In the genomic region with DNA sequence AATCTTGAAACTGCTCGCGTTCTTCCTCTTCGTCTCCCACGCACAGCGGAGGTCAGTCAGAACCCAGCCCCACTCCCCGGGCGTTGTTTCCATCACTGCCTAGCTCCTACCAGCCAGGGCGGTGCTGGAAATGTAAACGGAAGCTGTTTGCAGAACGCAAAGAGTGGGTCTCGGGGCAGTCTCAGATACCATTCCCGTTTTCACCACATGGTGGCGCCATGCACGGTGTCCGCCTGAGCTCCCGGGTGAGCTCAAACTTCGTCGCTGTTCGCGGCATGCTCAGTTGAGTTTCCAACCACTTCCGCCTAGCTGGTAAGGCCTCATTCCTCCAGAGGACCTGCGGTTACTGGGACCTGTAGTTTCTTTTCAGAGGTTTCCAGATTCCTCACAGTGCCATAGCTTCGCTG, we compare ENCODE assay signal across 7 mouse cellular contexts. TPM values are rescaled to one million over a fixed set of nuclear protein-coding genes. Genes with fewer than 3 reads are reported as not detected.
DNase-seq lines count a peak whose midpoint lies in the region; ATAC-seq and TF ChIP-seq lines count a peak whose summit lies in the region.

No protein-coding gene starts in this region.

- no peaks in the 10 kb centered on the region for H3K9me3 ChIP-seq in intestine, embryonic 14.5 days (ENCODE audit: control insufficient read depth, low read length)
- H3K9me3 ChIP-seq in limb, embryonic 10.5 days (replicated peaks) = no peaks in the 10 kb centered on the region
- H3K9me3 ChIP-seq in midbrain, embryonic 12.5 days = no peaks in the 10 kb centered on the region

- peak; percentile 70 for TF ChIP-seq CTCF in cortical plate, adult 2 months (IDR thresholded peaks at IDR 0.05; ENCODE audit: extremely low read depth, insufficient read depth, low read length)

- no peak overlapping the region for H3K27ac ChIP-seq in cortical plate, adult 2 months (ENCODE audit: insufficient read depth, low read length)
- H3K27ac ChIP-seq in intestine, embryonic 14.5 days (ENCODE audit: low read depth) = no peak overlapping the region
- no peak overlapping the region for H3K27ac ChIP-seq in limb, embryonic 10.5 days
- H3K27ac ChIP-seq in midbrain, embryonic 12.5 days (replicated peaks) = no peak overlapping the region

- H3K4me2 ChIP-seq in intestine, embryonic 14.5 days (ENCODE audit: low read length) = peak overlapping the region; percentile 29; the same call in 1 of the 2 replicates
- peak overlapping the region; percentile 44 for H3K4me2 ChIP-seq in midbrain, embryonic 12.5 days (replicated peaks)

- no peaks in the 10 kb centered on the region for H3K36me3 ChIP-seq in intestine, embryonic 14.5 days (ENCODE audit: control insufficient read depth, insufficient read depth, low read length)
- no peaks in the 10 kb centered on the region for H3K36me3 ChIP-seq in limb, embryonic 10.5 days
- no peaks in the 10 kb centered on the region for H3K36me3 ChIP-seq in midbrain, embryonic 12.5 days

- H3K9ac ChIP-seq in intestine, embryonic 14.5 days (ENCODE audit: low read length) = no peak overlapping the region
- no peak overlapping the region for H3K9ac ChIP-seq in midbrain, embryonic 12.5 days (replicated peaks)

- H3K27me3 ChIP-seq in intestine, embryonic 14.5 days (replicated peaks; ENCODE audit: control insufficient read depth, insufficient read depth, low read length) = peaks cover 70% of the 10 kb centered on the region
- H3K27me3 ChIP-seq in limb, embryonic 10.5 days (ENCODE audit: low read depth, poor library complexity, severe bottlenecking) = peaks cover 97% of the 10 kb centered on the region
- H3K27me3 ChIP-seq in midbrain, embryonic 12.5 days = peaks cover 96% of the 10 kb centered on the region

- 1% methylated on average over 23 of the region's 23 CpGs for WGBS in intestine, embryonic 14.5 days
- WGBS in limb, embryonic 10.5 days = 3% methylated on average over 23 of the region's 23 CpGs
- WGBS in midbrain, embryonic 12.5 days = 3% methylated on average over 23 of the region's 23 CpGs

- peak; percentile 94 for ATAC-seq in activated CD4-positive, CD25-positive, alpha-beta regulatory T cell, adult 4 months
- peak; percentile 14; the same call in 1 of the 2 replicates for ATAC-seq in intestine, embryonic 14.5 days (replicated peaks; ENCODE audit: low FRiP score, low TSS enrichment, low read depth)
- no peak for ATAC-seq in midbrain, embryonic 12.5 days (ENCODE audit: low FRiP score, low read depth)

- no peaks in the 10 kb centered on the region for H3K4me1 ChIP-seq in cortical plate, adult 2 months (ENCODE audit: control insufficient read depth, insufficient read depth, low read length)
- peaks cover 9% of the 10 kb centered on the region; the same call in 1 of the 2 replicates for H3K4me1 ChIP-seq in intestine, embryonic 14.5 days (replicated peaks; ENCODE audit: control insufficient read depth, insufficient read depth, low read length)
- peaks cover 27% of the 10 kb centered on the region for H3K4me1 ChIP-seq in limb, embryonic 10.5 days
- H3K4me1 ChIP-seq in midbrain, embryonic 12.5 days = peaks cover 25% of the 10 kb centered on the region

- DNase-seq in gastrocnemius, postnatal 25 days = peak; percentile 70
- peak; percentile 98 for DNase-seq in intestine, embryonic 14.5 days (ENCODE audit: low spot score)
- peak; percentile 88 for DNase-seq in limb, embryonic 10.5 days (ENCODE audit: low spot score)
- peak; percentile 84 to 95 for DNase-seq in spleen, adult 18-20 months

- H3K4me3 ChIP-seq in cortical plate, adult 2 months (ENCODE audit: insufficient read depth, low read length) = 0 out of 2 replicates have a peak overlapping the region, but pooled peaks have one; percentile 2
- H3K4me3 ChIP-seq in intestine, embryonic 14.5 days (ENCODE audit: low read depth, low read length) = no peak overlapping the region
- peak overlapping the region; percentile 34 for H3K4me3 ChIP-seq in limb, embryonic 10.5 days
- H3K4me3 ChIP-seq in midbrain, embryonic 12.5 days = 0 out of 2 replicates have a peak overlapping the region, but pooled peaks have one; percentile 21

- TF ChIP-seq POLR2A in cortical plate, adult 2 months (IDR thresholded peaks at IDR 0.05; ENCODE audit: extremely low read depth, insufficient read depth, low read length) = no peak

RNA-seq across cellular contexts. Expression of a gene that starts 1.6 kb away (rescaled TPM):
- 1 to 10 TPM; 6.9 to 8.3 TPM for polyA plus RNA-seq in activated CD4-positive, CD25-positive, alpha-beta regulatory T cell, adult 4 months (2017; shearing (Covaris generic))
- polyA plus RNA-seq in cortical plate, adult 2 months (2012; rRNA removed) = 1.8 and 2.6 TPM in 2 replicates
- total RNA-seq in gastrocnemius, postnatal 25 days (2021) = under 1 TPM; 0.23 to 0.38 TPM
- 22.8 and 24.2 TPM in 2 replicates for polyA plus RNA-seq in intestine, embryonic 14.5 days (2014; fragmentation: Nextera tagmentation; extraction: Ambion mirVana)
- 2.9 and 3.2 TPM in 2 replicates for polyA plus RNA-seq in limb, embryonic 10.5 days (2016; fragmentation: Nextera tagmentation; extraction: Ambion mirVana)
- 0.26 TPM in 1 of 2 replicates, not detected in the other for polyA plus RNA-seq in midbrain, embryonic 12.5 days (2016; fragmentation: Nextera tagmentation; extraction: Ambion mirVana)

RNA-seq across cellular contexts. Expression of a gene that starts 4.9 kb away (rescaled TPM):
- not detected for polyA plus RNA-seq in activated CD4-positive, CD25-positive, alpha-beta regulatory T cell, adult 4 months (2017; shearing (Covaris generic))
- not detected in 2 replicates for polyA plus RNA-seq in cortical plate, adult 2 months (2012; rRNA removed)
- not detected for total RNA-seq in gastrocnemius, postnatal 25 days (2021)
- not detected in 2 replicates for polyA plus RNA-seq in intestine, embryonic 14.5 days (2014; fragmentation: Nextera tagmentation; extraction: Ambion mirVana)
- not detected in 2 replicates for polyA plus RNA-seq in limb, embryonic 10.5 days (2016; fragmentation: Nextera tagmentation; extraction: Ambion mirVana)
- 0.47 and 0.60 TPM in 2 replicates for polyA plus RNA-seq in midbrain, embryonic 12.5 days (2016; fragmentation: Nextera tagmentation; extraction: Ambion mirVana)

RNA-seq across cellular contexts. Expression of a gene that starts 24.2 kb away (rescaled TPM):
- 100 to 1,000 TPM; 134 to 172 TPM for polyA plus RNA-seq in activated CD4-positive, CD25-positive, alpha-beta regulatory T cell, adult 4 months (2017; shearing (Covaris generic))
- 333 and 334 TPM in 2 replicates for polyA plus RNA-seq in cortical plate, adult 2 months (2012; rRNA removed)
- 10 to 100 TPM; 15.4 to 19.1 TPM for total RNA-seq in gastrocnemius, postnatal 25 days (2021)
- polyA plus RNA-seq in intestine, embryonic 14.5 days (2014; fragmentation: Nextera tagmentation; extraction: Ambion mirVana) = 61.5 and 69.7 TPM in 2 replicates
- 34.8 and 36.7 TPM in 2 replicates for polyA plus RNA-seq in limb, embryonic 10.5 days (2016; fragmentation: Nextera tagmentation; extraction: Ambion mirVana)
- polyA plus RNA-seq in midbrain, embryonic 12.5 days (2016; fragmentation: Nextera tagmentation; extraction: Ambion mirVana) = 104 and 105 TPM in 2 replicates

RNA-seq across cellular contexts. Expression of a gene that starts 38.0 kb away (rescaled TPM):
- polyA plus RNA-seq in activated CD4-positive, CD25-positive, alpha-beta regulatory T cell, adult 4 months (2017; shearing (Covaris generic)) = 100 to 1,000 TPM; 132 to 150 TPM
- 12.7 and 14.7 TPM in 2 replicates for polyA plus RNA-seq in cortical plate, adult 2 months (2012; rRNA removed)
- 1 to 10 TPM; 1.2 TPM for total RNA-seq in gastrocnemius, postnatal 25 days (2021)
- polyA plus RNA-seq in intestine, embryonic 14.5 days (2014; fragmentation: Nextera tagmentation; extraction: Ambion mirVana) = 0.97 and 0.98 TPM in 2 replicates
- 0.67 and 0.75 TPM in 2 replicates for polyA plus RNA-seq in limb, embryonic 10.5 days (2016; fragmentation: Nextera tagmentation; extraction: Ambion mirVana)
- 0.73 and 0.83 TPM in 2 replicates for polyA plus RNA-seq in midbrain, embryonic 12.5 days (2016; fragmentation: Nextera tagmentation; extraction: Ambion mirVana)
